Mouse (Mus musculus) A20 (cell line): ENCODE data around the gene Mob3b.

ENCODE experiments used
- DNase-seq: peaks from one replicate; pipeline ENCODE4 v3.0.0-alpha.2; 2011; ENCODE audit warnings: low read depth, low spot score

Gene Mob3b

GRCm38 (mm10) chr4:35065075-35065838 is 92.0 kb downstream of the Mob3b start:
- DNase-seq = no peak

GRCm38 (mm10) chr4:35063146-35063719 is 94.1 kb downstream of the Mob3b start:
- DNase-seq = no peak

- DNase-seq = no peak
These were observed 96.3 kb downstream of the Mob3b start for GRCm38 (mm10) chr4:35060964-35061363.

- no peak for DNase-seq
These were observed 96.9 kb downstream of the Mob3b start for GRCm38 (mm10) chr4:35060401-35060800.

GRCm38 (mm10) chr4:35054362-35054761 is 102.9 kb downstream of the Mob3b start:
- DNase-seq = no peak

- DNase-seq = no peak
These were observed 104.9 kb downstream of the Mob3b start for GRCm38 (mm10) chr4:35052174-35052942.

GRCm38 (mm10) chr4:35051152-35051551 is 106.1 kb downstream of the Mob3b start:
- DNase-seq = no peak

GRCm38 (mm10) chr4:35049742-35050058 is 107.6 kb downstream of the Mob3b start:
- DNase-seq = no peak

GRCm38 (mm10) chr4:35049036-35049741 is 108.1 kb downstream of the Mob3b start:
- DNase-seq = no peak

GRCm38 (mm10) chr4:35040896-35041295 is 116.4 kb downstream of the Mob3b start:
- DNase-seq = no peak

- no peak for DNase-seq
These were observed 117.0 kb downstream of the Mob3b start for GRCm38 (mm10) chr4:35040306-35040705.

GRCm38 (mm10) chr4:35037824-35038223 is 119.5 kb downstream of the Mob3b start:
- DNase-seq = no peak

- DNase-seq = peak; percentile 68
These were observed 122.6 kb downstream of the Mob3b start for GRCm38 (mm10) chr4:35034504-35035290.

GRCm38 (mm10) chr4:35032758-35033157 is 124.5 kb downstream of the Mob3b start:
- no peak for DNase-seq

GRCm38 (mm10) chr4:35031623-35032022 is 125.7 kb downstream of the Mob3b start:
- DNase-seq = no peak

- DNase-seq = no peak
These were observed 126.1 kb downstream of the Mob3b start for GRCm38 (mm10) chr4:35031141-35031540.

- DNase-seq = peak; percentile 17
These were observed 138.9 kb downstream of the Mob3b start for GRCm38 (mm10) chr4:35018416-35018815.

GRCm38 (mm10) chr4:35012401-35013307 is 144.6 kb downstream of the Mob3b start:
- DNase-seq = no peak

- no peak for DNase-seq
These were observed 150.6 kb downstream of the Mob3b start for GRCm38 (mm10) chr4:35006541-35007260.

GRCm38 (mm10) chr4:35006056-35006455 is 151.2 kb downstream of the Mob3b start:
- no peak for DNase-seq
